Mouse (Mus musculus) kidney, adult 18-20 months (tissue): ENCODE data around the gene Gaa.

ENCODE experiments used
- DNase-seq: peaks from one replicate; pipeline ENCODE4 v3.0.0; 2021

Gaa gene

DNA sequence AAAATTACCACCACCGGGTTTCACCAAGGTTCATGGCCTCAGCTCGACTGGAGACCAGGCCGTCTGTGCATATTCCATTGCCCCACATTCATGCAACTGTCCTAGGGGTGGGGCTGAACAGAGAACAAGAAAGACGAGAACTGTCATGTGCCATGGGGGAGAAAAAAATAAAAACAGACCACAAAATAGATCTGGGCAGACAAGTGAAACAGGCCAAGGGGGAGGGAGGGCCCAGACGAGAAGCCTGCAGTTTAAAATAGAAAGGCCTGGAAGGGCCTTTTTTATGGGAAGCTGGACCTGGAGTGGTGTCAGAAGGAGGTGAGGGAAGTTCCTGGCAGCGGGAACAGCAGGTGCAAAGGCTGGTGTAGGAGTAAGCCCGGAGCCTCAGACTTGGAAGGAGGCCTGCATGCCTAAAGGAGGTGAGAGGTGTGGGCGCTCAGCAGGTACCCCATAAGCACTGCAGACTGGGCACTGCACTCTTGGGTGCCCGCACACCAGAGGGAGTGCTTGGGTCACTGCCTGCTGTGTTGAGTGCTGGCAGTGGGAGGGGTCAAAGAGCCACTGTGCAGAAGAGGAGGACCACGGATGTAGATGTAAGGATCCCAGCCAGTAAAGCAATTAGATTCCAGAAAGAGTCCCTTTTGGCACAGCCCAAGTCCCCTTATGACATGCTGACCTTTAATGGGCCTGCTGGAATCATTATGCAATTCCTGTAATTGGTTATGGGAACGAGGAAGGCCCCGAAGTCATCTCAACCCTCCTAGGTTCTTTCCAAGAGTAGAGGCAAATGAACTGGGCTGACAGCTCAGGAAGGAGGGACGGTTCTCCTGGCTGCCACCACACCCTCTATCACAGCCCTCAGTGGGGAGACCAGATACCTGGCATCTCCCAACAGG lies 39.3 kb downstream of the Gaa start:
- DNase-seq: peak; percentile 14

DNA sequence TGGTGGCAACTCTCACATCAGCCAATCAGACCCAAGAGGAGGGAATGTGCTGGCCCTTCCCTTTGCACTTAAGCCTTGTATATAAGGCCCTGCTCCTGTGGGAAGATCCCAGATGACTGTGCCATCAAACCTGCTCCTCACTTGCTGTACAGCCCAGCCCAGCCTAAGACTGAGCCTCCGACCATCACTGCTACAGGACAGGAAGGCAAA lies 39.9 kb downstream of the Gaa start, which contains the start of gene Card14:
Gene Card14 (plus strand): TSS at position 111 of the 210 bp plus-strand sequence.
- DNase-seq: no peak

DNA sequence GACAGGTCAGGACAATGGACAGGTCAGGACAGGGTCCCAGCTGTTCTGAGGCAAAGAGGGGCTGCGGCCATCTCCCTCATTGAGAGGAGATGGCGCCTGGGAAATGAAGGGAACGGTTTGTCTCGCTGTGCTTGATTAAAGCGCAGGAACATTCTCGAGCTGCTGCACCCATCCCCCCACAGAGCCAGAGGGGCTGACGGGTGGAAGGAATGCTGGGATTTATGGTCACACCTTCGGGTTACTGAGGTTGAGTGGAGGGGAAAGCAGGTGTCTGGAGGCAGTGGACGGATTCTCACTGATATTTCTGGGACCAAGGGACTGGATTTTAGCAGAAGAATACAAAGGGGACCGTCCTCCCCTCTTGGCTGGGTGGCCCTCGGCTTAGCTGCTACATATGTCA lies 40.2 kb downstream of the Gaa start:
- DNase-seq: no peak

DNA sequence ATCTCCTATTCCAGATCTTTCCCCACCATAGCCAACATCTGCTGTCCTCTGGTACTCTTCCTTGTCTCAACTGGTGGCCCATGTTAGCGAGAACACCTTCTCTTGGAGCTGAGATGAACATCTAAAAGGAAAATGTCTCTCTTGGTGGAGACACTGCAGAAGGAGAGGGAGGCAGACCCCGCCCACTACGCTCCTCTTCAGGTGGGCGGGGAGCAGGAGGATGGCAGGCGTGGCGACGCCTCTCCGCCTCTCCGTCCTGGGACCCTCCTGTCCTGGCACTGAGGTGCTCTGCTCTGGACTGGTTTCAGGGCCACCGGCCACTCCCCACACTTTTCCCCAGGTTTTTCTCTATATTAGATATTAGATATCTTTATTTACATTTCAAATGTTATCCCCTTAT lies 42.9 kb downstream of the Gaa start:
- no peak for DNase-seq

DNA sequence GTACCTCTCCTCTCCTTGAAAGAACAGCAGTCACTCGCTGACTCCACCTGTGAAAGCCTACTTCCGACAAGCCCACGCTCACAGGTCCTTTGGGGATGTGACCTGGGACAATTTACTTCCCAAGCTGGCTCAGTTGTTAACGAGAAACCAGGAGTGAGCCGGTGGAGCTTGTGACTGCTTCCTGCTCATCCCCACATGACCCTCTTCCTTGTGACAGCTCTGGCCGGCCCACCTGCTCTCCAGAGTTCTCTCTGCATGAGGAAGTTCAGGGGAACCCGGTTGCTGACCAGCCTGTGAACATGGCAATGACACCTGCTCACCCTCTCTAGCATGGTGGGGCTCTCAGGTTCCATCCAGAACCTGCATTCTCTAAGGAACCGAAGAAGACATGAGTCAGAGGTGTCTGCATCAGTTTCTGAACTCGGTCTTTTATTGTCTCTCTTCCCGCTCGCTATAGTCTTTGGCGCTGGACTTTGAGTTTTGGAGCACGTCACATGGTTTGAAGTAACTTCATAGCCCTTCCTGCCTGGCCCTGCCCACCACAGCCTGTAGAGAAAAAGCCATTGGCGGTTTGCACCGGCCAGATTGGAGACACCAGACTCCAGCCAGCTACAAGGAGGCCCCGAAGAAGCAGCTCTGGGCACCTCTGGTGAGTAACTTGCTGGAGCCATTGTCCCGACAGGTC lies 46.7 kb downstream of the Gaa start:
- DNase-seq: peak; percentile 65

DNA sequence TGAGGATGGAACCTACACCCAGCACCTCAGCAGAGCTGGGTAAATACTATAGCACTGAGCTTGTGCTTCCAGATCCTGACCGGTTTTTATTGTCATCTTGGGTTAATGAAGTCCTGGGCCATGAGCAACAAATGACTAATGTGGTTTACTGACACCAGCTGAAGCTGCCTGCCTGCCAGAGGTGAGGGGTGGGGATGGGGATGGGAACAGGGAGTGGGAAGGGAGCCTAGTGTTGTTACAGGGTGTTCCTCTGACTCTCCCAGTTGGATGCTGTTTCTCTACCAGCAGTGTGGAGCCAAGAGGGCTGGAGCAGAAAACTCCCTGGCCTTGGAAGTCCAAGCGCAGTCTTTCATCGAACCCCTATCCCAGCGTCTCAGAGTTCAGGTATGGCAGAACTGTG lies 49.0 kb downstream of the Gaa start:
- DNase-seq: no peak

DNA sequence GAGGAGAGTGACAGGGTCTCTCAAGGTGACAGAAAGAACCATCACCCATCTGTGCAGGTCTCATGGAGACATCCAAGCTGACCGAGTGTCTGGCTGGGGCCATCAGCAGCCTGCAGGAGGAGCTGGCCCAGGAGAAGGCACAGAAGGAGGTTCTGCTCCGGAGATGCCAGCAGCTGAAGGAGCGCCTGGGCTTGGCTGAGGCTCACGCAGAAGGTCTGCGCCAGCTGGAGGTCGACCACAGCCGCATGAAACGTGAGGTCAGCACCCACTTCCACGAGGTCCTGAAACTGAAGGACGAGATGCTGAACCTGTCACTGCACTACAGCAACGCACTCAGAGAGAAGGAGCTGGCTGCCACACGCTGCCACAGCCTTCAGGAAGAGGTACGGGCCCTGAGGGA lies 54.8 kb downstream of the Gaa start:
- no peak for DNase-seq

DNA sequence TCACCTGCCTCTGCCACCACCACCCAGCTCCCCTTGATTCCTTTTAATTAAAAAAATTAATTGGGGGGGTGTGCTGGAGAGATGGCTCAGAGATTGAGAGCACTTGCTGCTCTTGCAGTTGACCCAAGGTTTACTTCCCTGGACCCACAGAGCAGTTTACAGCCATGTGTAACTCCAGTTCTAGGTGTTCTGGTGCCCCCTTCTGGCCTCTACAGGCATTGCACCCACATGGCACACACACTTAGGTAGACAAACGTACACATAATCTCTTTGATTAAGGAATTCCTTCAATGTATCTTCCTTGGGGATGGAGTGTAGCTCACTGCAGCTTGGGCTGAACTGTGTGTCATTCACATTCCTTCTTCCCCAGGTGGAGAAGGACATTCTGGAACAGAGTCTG lies 57.4 kb downstream of the Gaa start:
- DNase-seq: no peak

DNA sequence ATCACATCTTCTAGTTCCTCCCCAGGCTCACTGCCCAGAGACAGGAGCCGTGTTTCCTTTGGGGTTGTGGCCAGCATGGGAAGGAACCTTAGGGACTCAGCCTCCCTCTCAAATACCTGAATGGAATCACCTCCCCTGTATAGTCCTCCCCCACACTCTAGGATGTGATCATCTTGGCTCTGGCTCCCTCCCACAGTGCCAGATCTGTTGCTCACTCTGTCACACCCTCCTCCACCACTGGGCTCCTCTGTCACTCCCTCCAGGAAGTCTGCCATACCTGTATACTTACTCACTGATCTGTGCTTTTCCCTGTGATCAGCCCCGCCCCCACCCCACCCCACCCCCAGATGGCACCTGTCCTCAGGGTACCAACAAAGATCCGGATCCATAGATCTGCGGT lies 62.9 kb downstream of the Gaa start:
- DNase-seq: no peak

DNA sequence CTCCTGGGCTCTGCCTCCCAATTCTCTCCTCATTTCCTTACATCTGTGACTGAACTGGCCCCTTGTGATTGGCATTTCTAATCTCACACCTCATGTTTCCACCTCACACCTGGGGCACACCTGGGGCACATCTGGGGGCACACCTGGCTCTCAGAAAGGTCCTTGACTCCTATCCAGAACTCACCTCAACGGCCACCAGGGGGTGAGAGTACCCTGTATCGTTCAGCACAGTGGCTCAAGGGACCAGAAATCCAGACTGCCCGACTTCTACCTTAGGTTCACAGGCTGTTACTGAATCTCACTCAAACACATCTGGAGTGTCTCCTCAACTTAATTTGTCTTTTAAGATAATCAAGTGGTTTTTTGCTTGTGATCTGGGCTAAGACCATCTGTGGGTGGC lies 64.3 kb downstream of the Gaa start:
- DNase-seq: no peak
